Mouse (Mus musculus) cerebellum, adult 11-12 months (tissue): ENCODE data around the gene Bcl7b.
"Not testable (repeated sequence)": the region's sequence is repeated elsewhere in the genome, so short reads cannot be mapped to it uniquely, and the experiment has no call there.

ENCODE experiments used
- DNase-seq: peaks from one replicate; pipeline ENCODE4 v3.0.0; 2022

Bcl7b gene

DNA sequence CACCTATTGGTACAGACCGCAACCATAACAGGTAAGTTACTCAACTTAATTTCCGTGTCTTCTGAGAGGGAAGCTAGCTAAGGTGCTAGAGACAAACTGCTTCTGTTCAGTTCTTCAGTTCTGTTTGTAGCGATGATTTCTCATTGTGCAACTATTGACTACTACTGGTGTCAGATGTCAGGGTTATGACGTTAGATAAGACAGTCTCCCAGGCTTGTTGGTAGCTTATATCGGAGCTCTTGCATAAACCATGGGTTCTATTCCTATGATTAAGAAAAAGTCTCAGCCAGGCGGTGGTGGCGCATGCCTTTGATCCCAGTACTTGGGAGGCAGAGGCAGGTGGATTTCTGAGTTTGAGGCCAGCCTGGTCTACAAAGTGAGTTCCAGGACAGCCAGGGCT lies 54.0 kb downstream of the Bcl7b start:
- DNase-seq, result no peak

DNA sequence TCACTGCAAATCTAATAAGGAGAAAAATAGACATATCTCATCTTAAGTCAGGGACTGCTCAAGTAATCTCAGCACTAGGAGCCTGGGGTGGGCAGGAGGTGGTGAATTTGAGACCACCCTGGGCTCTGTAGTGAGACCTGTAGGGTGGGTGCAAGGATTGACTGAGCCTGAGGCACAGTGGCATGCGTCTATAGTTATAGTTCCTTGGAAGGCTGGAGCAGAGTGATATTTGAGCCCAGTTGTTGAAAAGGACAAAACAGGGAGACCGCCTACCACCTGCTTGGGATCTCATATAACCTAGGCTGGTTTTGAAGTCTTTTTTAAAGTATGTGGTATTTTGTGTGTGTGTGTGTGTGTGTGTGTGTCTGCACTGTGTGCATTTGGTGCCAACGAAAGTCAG lies 56.1 kb downstream of the Bcl7b start:
- no peak for DNase-seq

GRCm38 (mm10) chr5:135225879-135226278 lies 57.8 kb downstream of the Bcl7b start:
- not testable (repeated sequence) for DNase-seq

GRCm38 (mm10) chr5:135230186-135230585 lies 62.1 kb downstream of the Bcl7b start:
- DNase-seq, result no peak
